Mouse (Mus musculus): ENCODE measurements around the gene Izumo1.

The Izumo1 gene

DNA sequence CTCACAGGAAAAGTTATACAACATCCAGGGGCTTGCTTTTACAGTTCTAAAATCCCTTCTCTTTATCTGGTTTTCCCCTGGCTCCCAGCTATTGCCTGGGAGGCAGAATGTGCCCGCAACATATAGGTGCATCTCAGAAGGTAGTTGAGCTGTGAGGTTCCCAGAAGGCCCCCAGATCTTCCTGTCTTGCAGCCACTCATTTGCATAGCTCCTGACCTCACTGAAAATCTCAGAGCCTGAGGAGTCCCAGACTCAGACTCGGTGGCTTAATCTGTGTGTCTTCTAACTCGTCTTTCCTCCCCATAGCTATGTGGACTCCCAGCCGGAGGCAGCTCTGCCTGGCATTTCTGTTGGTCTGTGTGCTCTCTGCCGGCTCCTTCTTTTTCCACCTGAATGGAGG lies 3.3 kb upstream of the Izumo1 start:
- DNase-seq (ENCODE audit: low spot score): no peak

DNA sequence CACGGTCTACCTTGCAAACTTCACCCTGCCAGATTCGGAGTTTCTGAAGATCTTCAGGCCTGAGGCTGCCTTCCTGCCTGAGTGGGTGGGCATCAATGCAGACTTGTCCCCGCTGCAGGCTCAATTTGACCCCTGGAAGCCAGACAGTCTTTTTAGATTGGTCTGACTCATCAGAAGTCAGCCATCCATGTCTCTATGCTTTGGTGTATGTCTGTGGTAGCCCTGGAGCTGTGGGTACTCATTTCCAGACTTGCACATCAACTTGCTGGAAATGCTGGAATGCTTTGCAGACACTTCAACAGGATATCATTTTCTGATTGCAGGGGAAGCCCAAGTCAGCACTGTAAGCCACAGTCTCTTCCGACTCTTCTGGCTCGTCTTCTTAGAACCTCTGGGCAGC lies 2.0 kb upstream of the Izumo1 start:
- no peak for DNase-seq (ENCODE audit: low spot score)

DNA sequence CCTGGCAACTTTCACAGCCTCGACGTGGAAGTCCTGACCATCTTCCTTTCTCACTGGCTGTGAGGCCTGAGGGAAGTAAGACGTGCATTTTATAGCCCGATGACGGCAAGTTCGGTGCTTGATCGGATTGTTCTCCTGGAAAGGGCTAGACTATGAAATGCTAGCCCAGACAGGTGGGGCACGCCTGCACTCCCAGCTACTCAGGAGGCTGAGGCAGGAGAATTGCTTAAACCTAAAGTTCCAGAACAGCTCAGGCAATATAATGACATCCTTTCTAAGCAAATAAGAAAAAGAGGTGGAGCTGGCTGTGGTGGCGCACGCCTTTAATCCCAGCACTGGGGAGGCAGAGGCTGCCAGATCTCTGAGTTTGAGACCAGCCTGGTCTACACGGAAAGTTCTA lies 1.9 kb downstream of the Izumo1 start:
- DNase-seq (ENCODE audit: low spot score): no peak

DNA sequence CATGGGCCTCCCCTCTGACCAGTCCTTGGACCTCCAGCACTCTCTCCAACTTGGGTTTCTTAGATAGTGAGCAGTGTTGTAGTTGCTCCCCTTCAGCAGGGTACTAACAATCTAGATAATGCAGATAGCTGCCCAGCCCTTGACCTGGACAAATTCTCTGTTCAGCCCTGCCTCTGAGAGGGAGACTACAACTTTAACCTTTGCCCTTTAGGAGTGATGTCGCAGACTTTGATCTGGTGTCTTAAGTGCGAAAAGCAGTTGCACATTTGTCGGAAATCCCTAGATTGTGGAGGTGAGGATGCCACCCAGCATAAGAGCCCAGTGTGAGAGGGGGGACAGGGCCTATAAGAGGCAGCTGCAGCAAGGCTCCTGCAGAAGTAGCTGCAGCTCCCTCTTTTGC lies 3.1 kb downstream of the Izumo1 start:
- no peak for DNase-seq (ENCODE audit: low spot score)

DNA sequence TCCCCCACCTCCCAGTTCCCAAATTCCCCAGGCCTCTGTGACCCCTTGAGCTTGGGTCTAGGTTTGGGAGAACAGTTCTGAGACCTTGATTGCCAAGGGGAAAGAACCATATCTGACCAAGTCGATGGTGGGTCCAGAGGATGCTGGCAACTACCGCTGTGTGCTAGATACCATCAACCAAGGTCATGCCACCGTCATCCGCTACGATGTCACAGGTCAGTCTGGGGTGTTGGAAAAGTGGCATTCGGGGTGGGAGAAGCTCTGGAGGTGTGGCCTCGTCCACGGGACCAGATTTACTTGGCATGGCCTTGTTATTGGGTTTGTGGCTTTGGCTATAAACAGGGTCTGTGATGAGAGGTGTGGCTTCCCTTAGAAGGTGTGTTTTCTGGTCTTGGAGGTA lies 3.9 kb downstream of the Izumo1 start:
- no peak for DNase-seq (ENCODE audit: low spot score)

DNA sequence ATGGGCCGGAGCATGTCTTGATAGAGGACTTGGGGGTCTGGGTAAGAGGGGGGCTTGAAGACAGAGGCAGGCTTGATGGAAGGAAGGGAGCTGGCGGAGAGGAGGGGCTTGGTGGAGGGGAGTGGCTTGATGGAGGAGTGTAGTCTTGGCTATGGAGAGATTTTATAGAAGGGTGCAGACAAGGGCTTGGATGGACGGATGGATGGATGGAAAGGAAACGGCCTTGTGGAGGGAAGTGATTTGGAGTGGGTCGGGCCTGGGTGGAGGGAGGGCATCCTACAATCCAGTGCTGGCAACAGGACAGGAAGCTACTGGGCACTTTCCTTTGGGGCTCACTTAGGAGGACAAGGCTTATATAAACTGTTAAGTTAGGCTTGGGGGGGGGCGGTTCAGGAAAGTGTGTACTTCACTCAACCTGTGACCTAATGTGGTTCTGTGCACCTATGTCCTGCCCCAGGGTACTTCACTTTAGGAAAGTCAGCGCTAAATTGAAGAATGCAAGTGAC lies 5.0 kb downstream of the Izumo1 start:
- DNase-seq (ENCODE audit: low spot score): no peak

DNA sequence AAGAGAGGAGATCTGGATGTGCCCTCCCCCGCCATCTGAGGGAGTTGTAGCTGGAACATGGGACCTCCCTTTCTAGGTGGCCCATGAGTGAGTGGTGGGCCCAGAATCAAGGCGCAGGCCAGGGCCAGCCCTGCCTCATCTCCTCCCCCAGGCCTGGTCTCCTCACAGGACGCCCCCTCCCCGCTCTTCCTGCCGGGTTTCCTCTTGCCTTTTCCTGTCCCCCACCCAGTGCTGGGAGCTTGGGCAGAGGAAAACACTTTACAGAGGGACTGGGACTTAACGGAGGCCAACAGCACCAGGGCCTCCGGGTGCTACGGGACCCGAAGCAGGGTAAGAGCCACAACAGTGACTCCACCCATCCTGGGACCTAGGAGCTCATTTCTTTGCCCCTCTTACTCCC lies 5.7 kb downstream of the Izumo1 start, which contains the start of gene Rasip1:
Rasip1 (plus strand) TSS at position 228 of the 400 bp plus-strand sequence.
- DNase-seq (ENCODE audit: low spot score): no peak

DNA sequence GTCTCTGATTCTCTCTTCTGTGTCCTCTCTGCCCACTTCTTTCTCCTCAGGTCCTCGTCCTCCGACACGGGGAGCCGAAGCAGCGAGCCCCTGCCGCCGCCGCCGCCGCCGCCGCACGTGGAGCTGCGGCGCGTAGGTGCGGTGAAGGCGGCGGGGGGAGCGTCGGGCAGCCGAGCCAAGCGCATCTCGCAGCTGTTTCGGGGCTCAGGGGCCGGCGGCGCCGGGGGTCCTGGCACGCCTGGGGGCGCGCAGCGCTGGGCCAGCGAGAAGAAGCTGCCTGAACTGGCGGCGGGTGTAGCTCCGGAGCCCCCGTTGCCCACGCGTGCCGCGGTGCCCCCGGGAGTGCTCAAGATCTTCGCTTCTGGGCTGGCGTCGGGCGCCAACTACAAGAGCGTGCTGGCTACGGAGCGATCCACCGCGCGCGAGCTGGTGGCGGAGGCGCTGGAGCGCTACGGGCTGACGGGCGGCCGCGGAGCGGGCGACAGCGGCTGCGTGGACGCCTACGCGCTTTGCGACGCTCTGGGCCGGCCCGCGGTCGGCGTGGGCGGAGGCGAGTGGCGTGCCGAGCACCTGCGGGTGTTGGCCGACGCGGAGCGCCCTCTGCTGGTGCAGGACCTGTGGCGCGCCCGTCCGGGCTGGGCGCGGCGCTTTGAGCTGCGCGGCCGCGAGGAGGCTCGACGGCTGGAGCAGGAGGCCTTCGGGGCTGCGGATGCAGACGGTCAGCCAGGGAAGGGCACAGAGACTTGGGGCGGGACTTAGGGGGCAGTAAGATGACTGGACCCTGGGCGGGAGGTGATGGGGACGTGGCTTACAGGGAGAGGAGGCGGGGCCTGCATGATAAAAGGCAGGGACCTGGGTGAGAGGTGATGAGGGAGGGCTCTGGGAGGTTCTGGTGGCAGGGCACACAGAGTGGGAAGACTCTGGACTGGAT lies 7.0 kb downstream of the Izumo1 start:
- peak; percentile 88 for DNase-seq (ENCODE audit: low spot score)

DNA sequence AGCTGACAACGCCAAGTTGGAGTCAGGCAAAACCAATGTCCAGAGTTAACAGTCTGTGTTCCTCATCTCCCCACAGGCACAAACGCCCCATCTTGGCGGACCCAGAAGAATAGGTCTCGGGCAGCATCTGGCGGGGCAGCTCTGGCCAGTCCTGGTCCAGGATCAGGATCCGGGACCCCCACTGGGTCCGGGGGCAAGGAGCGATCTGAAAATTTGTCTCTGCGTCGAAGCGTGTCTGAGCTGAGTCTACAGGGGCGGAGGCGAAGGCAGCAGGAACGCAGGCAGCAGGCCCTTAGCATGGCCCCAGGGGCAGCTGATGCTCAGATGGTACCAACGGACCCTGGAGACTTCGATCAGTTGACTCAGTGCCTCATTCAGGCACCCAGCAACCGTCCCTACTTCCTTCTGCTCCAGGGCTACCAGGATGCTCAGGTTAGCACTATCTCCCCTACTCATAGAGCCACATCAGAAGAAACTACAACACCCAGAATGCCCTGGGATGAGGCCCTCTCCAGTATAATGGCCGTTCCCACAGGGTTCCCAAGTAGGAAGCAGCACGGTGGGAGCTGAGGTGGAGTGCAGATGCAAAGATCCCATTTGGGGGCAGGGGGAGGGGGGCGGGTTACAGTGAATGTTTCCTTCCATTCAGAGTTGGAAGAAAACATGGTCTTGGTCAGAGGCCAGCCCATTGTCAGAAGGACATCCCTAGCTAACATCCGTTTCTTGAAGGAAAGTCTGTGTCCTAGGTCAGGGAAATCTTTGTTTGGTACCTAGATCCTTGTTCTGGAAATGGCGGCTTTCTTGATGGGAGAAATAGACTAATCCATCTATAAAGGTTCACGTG lies 8.7 kb downstream of the Izumo1 start:
- no peak for DNase-seq (ENCODE audit: low spot score)

DNA sequence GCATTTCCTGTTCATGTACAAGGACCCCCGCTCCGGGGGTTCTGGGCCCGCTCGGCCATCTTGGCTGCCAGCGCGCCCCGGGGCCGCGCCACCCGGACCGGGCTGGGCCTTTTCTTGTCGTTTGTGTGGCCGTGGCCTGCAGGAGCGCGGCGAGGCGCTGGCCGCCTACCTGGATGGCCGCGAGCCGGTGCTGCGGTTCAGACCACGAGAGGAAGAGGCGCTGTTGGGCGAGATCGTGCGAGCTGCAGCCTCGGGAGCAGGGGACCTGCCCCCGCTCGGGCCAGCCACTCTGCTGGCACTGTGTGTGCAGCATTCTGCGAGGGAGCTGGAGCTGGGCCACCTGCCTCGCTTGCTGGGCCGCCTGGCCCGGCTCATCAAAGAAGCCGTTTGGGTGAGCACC lies 10.9 kb downstream of the Izumo1 start:
- DNase-seq (ENCODE audit: low spot score): peak; percentile 61

DNA sequence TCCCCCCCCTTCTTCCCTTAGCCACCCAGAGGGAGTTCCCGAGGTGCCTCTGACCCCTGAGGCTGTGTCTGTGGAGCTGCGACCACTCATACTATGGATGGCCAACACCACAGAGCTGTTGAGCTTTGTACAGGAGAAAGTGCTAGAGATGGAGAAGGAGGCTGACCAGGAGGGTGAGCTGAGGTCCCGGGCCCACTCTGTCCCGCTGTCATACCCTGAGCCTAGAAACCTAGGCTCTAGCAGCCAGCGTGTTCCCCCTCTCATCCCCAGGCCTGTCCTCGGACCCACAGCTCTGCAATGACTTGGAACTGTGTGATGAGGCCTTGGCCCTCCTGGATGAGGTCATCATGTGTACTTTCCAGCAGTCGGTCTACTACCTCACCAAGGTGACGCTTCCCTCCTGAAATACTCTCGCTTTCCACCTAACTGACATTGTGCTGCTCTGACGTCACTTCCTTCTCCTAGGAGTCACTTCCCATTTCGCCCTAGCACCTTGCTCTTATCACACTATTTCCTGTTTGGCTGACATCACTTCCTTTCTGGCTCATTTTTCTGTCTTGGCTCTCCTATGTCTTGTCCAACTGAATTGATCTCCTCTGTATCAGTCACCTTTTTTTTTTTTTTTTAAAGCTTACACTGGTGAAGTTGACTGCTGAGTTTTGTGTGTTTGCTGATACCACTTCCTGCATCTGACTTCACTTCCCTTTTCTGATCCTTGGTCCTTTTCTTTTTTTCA lies 13.5 kb downstream of the Izumo1 start:
- no peak for DNase-seq (ENCODE audit: low spot score)

DNA sequence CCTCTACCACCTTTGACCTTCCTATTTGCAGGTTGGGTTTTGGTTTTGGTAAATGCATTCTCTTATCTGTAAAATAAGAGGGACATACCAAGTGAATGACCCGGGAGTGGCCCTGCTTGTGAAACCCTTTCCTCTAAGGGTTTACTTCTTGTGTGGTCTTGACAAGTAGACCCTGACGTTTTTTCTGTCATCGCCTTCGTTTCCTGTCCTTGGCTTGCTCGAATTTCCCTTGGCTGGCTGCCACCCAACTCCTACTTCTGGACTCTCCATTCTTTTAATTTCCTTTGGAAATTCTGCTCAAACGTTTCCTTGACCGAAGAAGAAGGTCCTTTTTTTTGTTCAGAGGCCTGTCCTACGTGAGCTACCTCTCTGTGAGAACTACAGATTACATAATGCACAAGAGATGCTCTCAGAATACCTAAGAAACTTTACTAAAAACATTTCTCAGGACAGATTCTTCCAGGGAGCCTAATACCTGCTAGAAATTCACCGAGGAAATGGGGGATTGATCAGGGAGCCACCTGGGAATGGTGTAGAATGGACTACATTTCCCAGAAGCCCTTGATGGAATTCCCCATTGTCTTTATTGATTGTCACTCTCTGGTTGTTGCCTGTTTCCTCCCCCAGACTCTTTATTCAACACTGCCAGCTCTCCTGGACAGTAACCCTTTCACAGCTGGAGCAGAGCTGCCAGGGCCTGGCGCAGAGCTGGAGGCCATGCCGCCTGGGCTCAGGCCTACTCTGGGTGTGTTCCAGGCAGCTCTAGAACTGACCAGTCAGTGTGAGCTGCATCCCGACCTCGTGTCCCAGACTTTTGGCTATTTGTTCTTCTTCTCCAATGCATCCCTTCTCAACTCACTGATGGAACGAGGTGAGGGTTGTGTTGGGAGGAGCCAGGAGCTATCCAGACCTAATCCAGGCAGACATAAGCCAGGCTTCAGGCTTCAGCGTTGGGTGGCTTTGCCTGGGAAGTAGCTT lies 14.4 kb downstream of the Izumo1 start:
- no peak for DNase-seq (ENCODE audit: low spot score)

DNA sequence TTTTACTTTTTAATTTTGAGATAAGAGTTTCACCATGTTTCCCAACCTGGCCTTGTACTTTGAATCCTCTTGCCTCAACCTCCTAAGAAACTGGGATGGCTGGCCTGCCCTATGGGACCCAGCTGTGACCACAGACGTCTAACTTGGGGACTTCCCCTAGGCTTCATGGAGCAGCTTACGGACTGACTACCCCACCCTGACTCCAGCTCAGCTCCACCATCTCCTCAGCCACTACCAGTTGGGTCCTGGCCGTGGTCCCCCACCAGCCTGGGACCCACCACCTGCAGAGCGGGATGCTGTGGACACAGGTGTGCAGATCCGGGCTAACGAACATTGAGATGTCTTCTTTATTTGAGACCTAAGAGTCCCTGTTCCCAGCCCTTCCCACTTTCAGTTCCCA lies 16.1 kb downstream of the Izumo1 start:
- DNase-seq (ENCODE audit: low spot score): no peak

DNA sequence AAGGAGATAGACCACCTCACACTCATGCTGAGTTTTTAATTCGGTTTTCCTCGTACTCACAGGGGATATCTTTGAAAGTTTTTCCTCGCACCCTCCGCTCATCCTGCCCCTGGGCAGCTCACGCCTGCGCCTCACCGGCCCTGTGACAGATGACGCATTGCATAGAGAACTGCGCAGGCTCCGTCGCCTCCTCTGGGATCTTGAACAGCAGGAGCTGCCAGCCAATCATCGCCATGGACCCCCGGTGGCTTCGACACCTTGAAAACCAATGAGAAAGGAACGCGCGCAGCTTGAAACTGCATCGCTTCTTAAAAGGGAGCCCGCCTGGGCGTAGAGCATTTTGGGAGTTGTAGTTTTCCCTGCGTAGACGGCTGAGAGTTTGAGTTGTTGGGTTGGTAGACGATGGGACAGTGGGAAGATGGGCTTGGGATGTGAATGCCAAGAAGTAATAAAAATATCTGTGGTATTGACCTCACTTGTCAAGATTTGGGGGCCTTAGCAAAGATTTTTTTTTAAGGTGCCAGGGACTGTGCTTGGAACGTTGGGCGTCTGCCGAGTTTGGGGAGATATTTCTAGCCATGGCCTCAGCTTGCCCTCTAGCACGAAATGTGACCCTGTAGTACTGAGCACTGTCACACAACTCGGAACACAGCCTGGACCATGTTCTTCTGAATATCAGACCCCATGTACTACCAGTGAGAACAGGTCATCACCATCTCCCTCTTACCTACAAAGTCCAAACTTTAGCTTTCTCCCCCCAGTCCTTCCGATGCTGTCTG lies 17.2 kb downstream of the Izumo1 start:
- peak; percentile 95 for DNase-seq (ENCODE audit: low spot score)

DNA sequence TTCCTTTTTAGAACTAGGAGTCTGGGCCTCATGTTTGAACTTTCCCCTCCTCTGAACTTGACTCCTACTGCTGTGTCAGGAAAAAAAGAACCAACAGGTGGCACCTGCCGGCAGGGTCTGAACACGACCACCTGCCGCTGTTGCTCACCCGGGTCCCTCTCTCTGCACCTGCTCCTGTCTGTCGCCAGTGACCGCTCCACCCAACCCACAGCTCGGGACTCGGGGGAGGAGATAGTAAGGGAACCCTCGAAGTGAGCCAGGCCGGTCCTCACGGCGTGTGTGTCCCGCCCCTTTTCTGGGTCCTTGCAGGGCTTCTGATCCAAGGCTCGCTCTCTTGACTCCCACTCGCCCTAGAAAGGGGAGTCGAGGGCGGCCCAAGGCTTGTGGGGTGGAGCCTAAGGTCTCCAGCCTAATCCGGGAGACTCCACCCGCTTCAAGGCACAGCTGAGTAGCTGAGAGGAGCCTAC lies 18.0 kb downstream of the Izumo1 start, which contains the start of gene Mamstr:
Mamstr (plus strand) TSS at position 417 of the 467 bp plus-strand sequence.
- DNase-seq (ENCODE audit: low spot score): peak; percentile 56

DNA sequence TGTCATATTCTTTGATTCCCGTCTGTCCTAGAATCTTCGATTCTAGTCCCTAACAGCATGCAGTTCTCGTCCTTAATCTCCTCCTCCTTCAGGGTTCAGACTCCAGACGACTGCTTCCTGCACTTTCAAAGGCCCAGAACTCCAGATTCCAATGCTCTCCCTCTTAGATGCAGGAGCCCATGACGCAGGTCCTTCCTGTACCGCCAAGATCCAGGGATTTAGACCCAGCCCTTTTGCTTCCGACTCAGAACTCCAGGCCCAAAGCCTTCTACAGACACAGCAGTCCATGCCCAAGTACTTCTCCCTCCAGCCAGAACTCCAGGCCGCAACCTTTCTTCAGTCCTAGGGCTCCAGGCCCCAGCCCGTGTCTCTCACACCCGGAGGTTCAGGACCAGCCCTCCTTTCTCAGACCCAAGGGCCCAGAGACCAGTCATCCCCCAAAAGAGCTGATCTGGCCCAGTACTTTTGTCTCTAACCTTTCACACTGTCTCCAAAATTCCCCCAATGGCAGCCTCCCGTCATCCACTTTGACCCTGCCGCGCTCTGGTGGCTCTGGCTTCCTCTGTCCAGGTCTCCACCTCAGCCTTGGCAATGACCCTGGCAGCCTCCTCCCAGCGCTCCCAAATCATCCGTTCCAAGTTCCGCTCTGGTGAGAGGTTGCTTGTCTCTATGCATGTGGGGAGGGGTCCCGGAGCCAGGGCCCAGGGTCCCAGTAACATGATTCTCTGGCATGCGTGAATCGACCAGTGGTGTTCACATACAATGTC lies 18.8 kb downstream of the Izumo1 start:
- no peak for DNase-seq (ENCODE audit: low spot score)

DNA sequence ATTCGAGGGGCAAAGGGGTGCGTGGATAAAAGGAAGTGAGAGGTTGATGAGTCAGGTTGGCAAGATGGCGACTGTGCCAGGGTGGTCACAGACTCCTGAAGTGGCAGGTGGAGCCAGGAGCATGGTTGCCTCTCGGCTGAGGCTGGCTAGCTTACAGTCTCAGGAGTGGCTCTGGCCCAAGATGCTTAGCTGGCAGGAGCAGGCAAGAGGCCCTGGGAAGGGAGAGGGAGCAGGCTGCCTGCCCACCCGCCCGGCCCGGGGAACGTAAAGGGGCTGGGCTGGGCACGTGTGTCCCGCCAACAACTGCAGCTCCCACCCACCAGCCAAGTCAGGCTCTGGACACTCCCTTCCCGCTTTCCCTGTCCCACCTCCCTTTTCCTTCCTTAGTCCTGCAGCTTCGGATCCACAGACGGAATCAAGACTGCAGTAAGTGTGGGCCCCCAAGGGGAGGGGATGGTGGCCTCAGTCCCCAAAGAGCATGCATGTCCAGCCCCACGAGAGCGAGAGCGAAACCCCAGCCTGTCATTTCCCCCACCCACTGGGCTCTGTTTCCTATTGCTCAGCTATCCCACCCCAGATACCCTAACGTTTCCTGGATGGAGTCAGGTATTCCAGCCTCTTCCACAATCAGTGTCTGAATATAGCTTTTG lies 19.9 kb downstream of the Izumo1 start:
- DNase-seq (ENCODE audit: low spot score): no peak

DNA sequence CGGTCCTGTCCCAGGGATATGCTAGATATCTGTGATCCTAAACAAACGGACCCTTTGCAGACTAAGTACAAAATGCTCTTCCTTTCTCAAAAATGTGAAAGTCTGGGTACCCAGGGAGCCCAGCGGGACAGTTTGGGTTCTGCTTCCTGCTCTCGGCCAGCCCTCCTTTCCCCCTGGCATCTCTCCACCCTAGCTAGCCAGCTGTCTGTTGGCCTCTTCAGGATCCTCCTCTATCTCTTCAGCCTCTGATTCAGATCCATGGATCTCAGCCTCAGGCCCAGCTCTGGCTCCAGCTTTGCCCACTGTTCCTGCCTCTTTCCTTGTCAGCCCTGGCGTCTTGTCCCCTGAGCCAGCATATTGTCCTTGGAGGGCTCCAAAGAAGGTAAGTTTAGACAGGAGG lies 20.5 kb downstream of the Izumo1 start:
- no peak for DNase-seq (ENCODE audit: low spot score)
